Mouse (Mus musculus): ENCODE results near the gene Nr3c2. TPM values are rescaled to one million over a fixed set of nuclear protein-coding genes. Genes with fewer than 3 reads are reported as not detected.
A peak's percentile ranks its signal among the peaks of the same experiment; 100 is the strongest.

Gene Nr3c2
- total RNA-seq (2018; cell fraction: chromatin; rRNA removed) = 1 to 10 TPM in 25 of 26 experiments, under 1 TPM in 1; 0.88 to 8.7 (median 2.1) TPM
- total RNA-seq (2018; cell fraction: cytosol; rRNA removed) = under 1 TPM; 0.04 to 0.70 (median 0.22) TPM
- 1 to 10 TPM in 13 of 26 experiments, under 1 TPM in 13; 0.10 to 5.1 (median 1.1) TPM for total RNA-seq (2018; cell fraction: nucleus; rRNA removed)
- polyA plus RNA-seq (2018) = 0.15 to 0.20 TPM (median 0.17 TPM) in 3 replicates

- Histone ChIP-seq H3K79me2 (ENCODE audit: inconsistent target) (no peaks in the 10 kb centered on the region), H3K27ac (no peak within 1 kb of the TSS), H3K4me3 (ENCODE audit: inconsistent target) (peak within 1 kb of the TSS; percentile 18; the same call in 1 of the 2 replicates), H3K36me3 (ENCODE audit: inconsistent target) (no peaks in the 10 kb centered on the region)
- WGBS (ENCODE audit: missing documents) = under 1% methylated on average over 36 of the region's 47 CpGs
Observed at GRCm38 (mm10) chr8:76899411-76900154, at the start of gene Nr3c2. Gene Nr3c2, plus strand, starts transcription at chr8:76899442.

- WGBS (ENCODE audit: missing documents) = 44% methylated on average over 2 of the region's 2 CpGs
- Histone ChIP-seq H3K79me2 (ENCODE audit: inconsistent target) (no peaks in the 10 kb centered on the region), H3K4me3 (ENCODE audit: inconsistent target) (no peak overlapping the region), H3K27ac (no peak overlapping the region), H3K36me3 (ENCODE audit: inconsistent target) (no peaks in the 10 kb centered on the region)
Observed at GRCm38 (mm10) chr8:76858534-76858933, 40.7 kb upstream of the Nr3c2 start.

GRCm38 (mm10) chr8:76859709-76860108 is 39.5 kb upstream of the Nr3c2 start:
- no peak overlapping the region for H3K4me3 ChIP-seq (ENCODE audit: inconsistent target)
- H3K36me3 ChIP-seq (ENCODE audit: inconsistent target) = no peaks in the 10 kb centered on the region
- H3K27ac ChIP-seq = no peak overlapping the region
- no peaks in the 10 kb centered on the region for H3K79me2 ChIP-seq (ENCODE audit: inconsistent target)

- no peak overlapping the region for H3K27ac ChIP-seq
- no peaks in the 10 kb centered on the region for H3K79me2 ChIP-seq (ENCODE audit: inconsistent target)
- no peak overlapping the region for H3K4me3 ChIP-seq (ENCODE audit: inconsistent target)
- no peaks in the 10 kb centered on the region for H3K36me3 ChIP-seq (ENCODE audit: inconsistent target)
- 100% methylated on average over 1 of the region's 1 CpGs for WGBS (ENCODE audit: missing documents)
Observed at GRCm38 (mm10) chr8:76863066-76863465, 36.2 kb upstream of the Nr3c2 start.

GRCm38 (mm10) chr8:76876809-76877208 is 22.4 kb upstream of the Nr3c2 start:
- H3K27ac ChIP-seq = no peak overlapping the region
- 90% methylated on average over 2 of the region's 2 CpGs for WGBS (ENCODE audit: missing documents)
- no peak overlapping the region for H3K4me3 ChIP-seq (ENCODE audit: inconsistent target)
- no peaks in the 10 kb centered on the region for H3K36me3 ChIP-seq (ENCODE audit: inconsistent target)
- H3K79me2 ChIP-seq (ENCODE audit: inconsistent target) = no peaks in the 10 kb centered on the region

GRCm38 (mm10) chr8:76897050-76897449 is 2.2 kb upstream of the Nr3c2 start:
- Histone ChIP-seq H3K36me3 (ENCODE audit: inconsistent target) (no peaks in the 10 kb centered on the region), H3K79me2 (ENCODE audit: inconsistent target) (no peaks in the 10 kb centered on the region), H3K27ac (no peak overlapping the region), H3K4me3 (ENCODE audit: inconsistent target) (no peak overlapping the region)
- 0% methylated on average over 2 of the region's 2 CpGs for WGBS (ENCODE audit: missing documents)

- H3K4me3 ChIP-seq (ENCODE audit: inconsistent target) = peak overlapping the region; percentile 18; the same call in 1 of the 2 replicates
- H3K27ac ChIP-seq = no peak overlapping the region
- WGBS (ENCODE audit: missing documents) = 2% methylated on average over 54 of the region's 60 CpGs
- no peaks in the 10 kb centered on the region for H3K79me2 ChIP-seq (ENCODE audit: inconsistent target)
- no peaks in the 10 kb centered on the region for H3K36me3 ChIP-seq (ENCODE audit: inconsistent target)
Observed at GRCm38 (mm10) chr8:76898721-76899410, 376 bp upstream of the Nr3c2 start.

GRCm38 (mm10) chr8:76900155-76901141 is 1.2 kb downstream of the Nr3c2 start:
- no peak overlapping the region for H3K4me3 ChIP-seq (ENCODE audit: inconsistent target)
- H3K27ac ChIP-seq = no peak overlapping the region
- H3K36me3 ChIP-seq (ENCODE audit: inconsistent target) = no peaks in the 10 kb centered on the region
- WGBS (ENCODE audit: missing documents) = 1% methylated on average over 58 of the region's 58 CpGs
- no peaks in the 10 kb centered on the region for H3K79me2 ChIP-seq (ENCODE audit: inconsistent target)

GRCm38 (mm10) chr8:76901430-76902204 is 2.4 kb downstream of the Nr3c2 start:
- WGBS (ENCODE audit: missing documents) = 1% methylated on average over 41 of the region's 41 CpGs

GRCm38 (mm10) chr8:76902205-76903078 is 3.2 kb downstream of the Nr3c2 start:
- Histone ChIP-seq H3K4me3 (ENCODE audit: inconsistent target) (no peak overlapping the region), H3K27ac (no peak overlapping the region), H3K36me3 (ENCODE audit: inconsistent target) (no peaks in the 10 kb centered on the region), H3K79me2 (ENCODE audit: inconsistent target) (no peaks in the 10 kb centered on the region)
- 1% methylated on average over 26 of the region's 35 CpGs for WGBS (ENCODE audit: missing documents)

More at GRCm38 (mm10) chr8:76901430-76902204, 2.4 kb downstream of the Nr3c2 start:
- Histone ChIP-seq H3K79me2 (ENCODE audit: inconsistent target) (no peaks in the 10 kb centered on the region), H3K27ac (no peak overlapping the region), H3K36me3 (ENCODE audit: inconsistent target) (no peaks in the 10 kb centered on the region), H3K4me3 (ENCODE audit: inconsistent target) (peak overlapping the region; percentile 7; the same call in 1 of the 2 replicates)

- Histone ChIP-seq H3K79me2 (ENCODE audit: inconsistent target) (no peaks in the 10 kb centered on the region), H3K4me3 (ENCODE audit: inconsistent target) (no peak overlapping the region), H3K27ac (no peak overlapping the region)
Observed at GRCm38 (mm10) chr8:76911206-76911605, 12.0 kb downstream of the Nr3c2 start.

GRCm38 (mm10) chr8:76912678-76913077 is 13.4 kb downstream of the Nr3c2 start:
- 88% methylated on average over 3 of the region's 3 CpGs for WGBS (ENCODE audit: missing documents)
- Histone ChIP-seq H3K4me3 (ENCODE audit: inconsistent target) (no peak overlapping the region), H3K79me2 (ENCODE audit: inconsistent target) (no peaks in the 10 kb centered on the region), H3K36me3 (ENCODE audit: inconsistent target) (no peaks in the 10 kb centered on the region), H3K27ac (no peak overlapping the region)

More at GRCm38 (mm10) chr8:76911206-76911605, 12.0 kb downstream of the Nr3c2 start:
- no peaks in the 10 kb centered on the region for H3K36me3 ChIP-seq (ENCODE audit: inconsistent target)

- WGBS (ENCODE audit: missing documents) = 80% methylated on average over 4 of the region's 4 CpGs
- Histone ChIP-seq H3K36me3 (ENCODE audit: inconsistent target) (no peaks in the 10 kb centered on the region), H3K27ac (no peak overlapping the region), H3K79me2 (ENCODE audit: inconsistent target) (no peaks in the 10 kb centered on the region), H3K4me3 (ENCODE audit: inconsistent target) (no peak overlapping the region)
Observed at GRCm38 (mm10) chr8:76913207-76913606, 14.0 kb downstream of the Nr3c2 start.
